Mouse (Mus musculus): Measurements from ENCODE around the gene Tcf12.
A peak's percentile ranks its signal among the peaks of the same experiment; 100 is the strongest.

Tcf12 gene

DNA sequence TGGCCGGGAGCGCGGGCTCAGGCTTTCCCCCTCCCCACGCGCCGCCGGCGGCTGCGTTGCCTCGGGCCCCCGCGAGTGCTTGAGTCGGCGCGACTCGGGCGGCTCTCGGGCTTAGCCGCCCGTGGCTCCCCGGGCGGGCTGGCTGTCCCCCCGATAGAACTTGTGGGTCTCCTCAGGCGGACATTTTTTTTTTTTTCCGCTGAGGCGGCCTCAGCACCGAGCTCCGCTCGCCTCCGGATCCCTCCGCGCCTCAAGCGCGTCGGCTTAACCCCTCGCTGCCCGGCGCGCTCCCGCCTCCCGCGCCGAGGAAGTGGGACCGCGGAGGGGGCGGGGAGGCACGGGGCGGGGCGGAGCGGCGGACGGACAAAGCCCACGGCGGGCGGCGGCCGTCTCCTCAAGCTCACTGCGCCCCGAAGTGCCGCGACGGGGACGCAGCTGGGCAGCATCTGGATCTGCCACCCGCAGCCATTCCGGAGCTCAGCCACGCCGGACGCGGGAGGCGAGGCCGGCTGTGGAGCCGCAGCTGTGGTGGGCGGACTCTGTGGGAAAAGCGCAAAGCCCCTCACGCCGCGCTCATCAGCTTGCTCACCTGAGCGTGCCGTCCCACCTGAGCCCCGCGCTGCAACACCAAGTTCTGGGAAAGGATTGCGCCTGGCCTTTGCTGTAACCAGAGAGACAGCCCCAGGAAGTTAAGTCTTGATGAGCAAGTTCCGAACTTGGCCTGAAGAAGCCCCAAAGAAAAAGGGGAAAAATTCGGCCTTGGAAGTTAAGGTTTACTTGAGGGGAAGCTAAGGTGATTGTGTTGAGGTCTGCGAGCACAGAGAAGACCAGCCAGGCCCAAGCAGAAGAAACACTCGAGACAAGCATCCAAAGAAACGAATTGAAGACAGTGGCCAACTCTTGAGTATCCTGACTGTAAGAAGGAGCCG lies at the start of gene Tcf12:
Tcf12 (minus strand) TSS at position 250 of the 929 bp plus-strand sequence.
- peak; percentile 69 to 74 for DNase-seq (ENCODE audit: low spot score in 2 of 2)

DNA sequence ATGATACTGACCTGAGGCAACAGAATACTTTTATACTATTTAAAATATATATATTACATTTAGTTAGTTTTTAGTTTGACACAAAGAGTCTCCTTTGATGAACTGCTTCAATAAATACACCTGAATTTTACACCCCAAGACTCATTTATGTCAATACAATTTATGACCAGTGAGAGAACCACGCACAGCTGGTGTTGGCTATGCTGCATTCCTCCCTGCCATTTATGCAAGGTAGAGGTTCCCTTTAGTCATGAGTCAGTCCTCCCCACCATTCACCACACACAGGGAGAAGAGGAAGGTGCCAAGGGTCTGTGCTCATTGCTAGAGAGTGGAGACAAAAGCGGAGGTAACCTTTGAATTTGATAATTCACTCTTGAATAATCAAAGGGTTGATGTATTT lies 46.7 kb upstream of the Tcf12 start:
- no peak for DNase-seq (ENCODE audit: low spot score in 2 of 2)

DNA sequence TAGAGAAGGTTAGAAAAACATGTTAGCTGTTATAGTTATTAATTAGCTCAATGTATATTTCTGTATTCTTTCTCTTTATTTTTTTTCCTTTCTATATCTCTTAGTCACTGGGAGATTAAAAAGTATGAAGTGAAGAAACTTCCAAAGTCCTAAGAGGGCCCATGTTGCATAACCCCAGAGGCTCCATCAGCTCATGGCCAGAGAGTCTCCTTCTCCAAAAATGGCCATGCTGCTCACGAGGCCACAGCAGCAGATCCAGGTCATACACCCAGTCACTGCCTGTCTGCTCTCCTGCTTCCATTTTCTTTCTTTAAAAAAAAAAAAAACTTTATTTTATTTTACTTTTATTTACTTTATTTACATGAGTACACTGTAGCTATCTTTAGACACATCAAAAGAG lies 45.4 kb upstream of the Tcf12 start:
- DNase-seq (ENCODE audit: low spot score in 2 of 2): no peak

DNA sequence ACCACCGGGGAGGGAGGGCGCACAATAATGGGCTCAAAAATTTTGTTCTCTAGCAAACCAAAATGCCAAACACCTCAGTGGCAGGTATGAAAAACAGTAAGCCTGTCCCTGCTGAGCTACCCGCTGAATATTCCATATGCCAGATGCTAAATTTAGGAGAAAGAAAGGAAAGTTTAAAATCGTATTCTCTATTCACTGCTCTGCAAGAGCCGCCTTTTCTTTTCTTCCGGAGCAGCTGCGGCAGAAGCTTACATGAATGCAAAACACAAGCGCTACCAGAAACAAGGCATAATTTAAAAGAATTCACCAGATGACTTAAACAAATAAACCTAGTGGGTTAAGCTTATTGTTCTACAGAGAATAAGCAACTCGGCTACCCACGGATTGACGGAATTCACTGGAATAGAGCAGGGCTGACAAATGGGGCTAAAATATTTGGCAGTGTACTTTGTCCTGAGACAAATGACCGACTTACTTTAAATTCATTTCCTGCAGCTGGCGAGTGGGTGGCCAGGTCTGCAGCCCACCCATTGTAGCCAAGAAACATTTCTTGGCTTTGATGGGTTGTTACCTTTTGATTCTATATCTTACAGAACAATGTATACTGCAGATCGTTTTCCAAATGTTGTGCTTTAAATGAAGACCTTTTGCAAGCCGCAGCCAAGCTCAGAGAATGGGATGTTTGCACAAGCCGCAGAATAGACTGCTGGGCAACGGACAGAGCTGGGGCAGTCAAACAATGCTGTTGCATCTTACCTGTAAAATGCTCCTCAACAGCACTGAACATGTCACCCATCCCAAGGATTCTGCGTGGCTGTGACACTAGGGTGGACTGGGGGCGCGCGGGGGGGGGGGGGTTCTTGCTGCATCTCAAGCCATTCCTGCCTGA lies 43.8 kb upstream of the Tcf12 start:
- peak; percentile 3 to 4 for DNase-seq (ENCODE audit: low spot score in 2 of 2)

DNA sequence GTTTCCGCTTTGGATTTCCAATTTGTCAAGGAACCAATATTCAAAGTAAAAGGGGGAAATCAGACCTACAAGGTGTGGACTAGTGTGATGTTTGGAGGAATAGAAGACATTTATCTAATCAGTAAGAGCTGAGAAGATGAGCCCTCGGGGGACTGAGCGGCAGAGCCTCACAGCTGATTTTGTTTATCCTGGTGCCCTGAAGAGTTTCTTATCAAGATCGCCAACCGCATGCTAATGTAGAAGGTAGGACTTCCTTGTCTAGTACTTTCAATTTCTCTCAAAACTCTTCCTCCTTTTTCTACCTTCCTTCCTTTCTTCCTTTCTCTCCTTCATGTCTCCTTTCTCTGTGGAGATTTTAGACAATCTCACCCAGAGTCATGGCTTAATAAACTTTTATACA lies 32.5 kb upstream of the Tcf12 start:
- DNase-seq (ENCODE audit: low spot score in 2 of 2): no peak

DNA sequence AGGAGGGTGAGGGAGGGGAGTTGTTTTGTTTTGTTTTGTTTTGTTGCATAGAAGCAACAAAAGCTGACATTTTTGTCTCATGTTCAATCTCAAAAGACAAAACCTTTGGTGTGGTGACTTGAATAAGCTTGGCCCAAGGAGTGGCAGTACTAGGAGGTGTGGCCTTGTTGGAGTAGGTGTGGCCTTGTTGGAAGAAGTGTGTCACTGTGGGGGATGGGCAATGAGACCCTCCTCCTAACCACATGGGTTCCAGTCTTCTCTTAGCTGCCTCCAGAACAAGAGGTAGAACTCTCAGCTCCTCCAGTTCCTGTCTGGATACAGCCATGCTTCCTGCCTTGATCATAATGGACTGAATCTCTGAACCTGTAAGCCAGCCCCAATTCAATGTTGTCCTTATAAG lies 26.2 kb upstream of the Tcf12 start:
- DNase-seq (ENCODE audit: low spot score in 2 of 2): no peak

DNA sequence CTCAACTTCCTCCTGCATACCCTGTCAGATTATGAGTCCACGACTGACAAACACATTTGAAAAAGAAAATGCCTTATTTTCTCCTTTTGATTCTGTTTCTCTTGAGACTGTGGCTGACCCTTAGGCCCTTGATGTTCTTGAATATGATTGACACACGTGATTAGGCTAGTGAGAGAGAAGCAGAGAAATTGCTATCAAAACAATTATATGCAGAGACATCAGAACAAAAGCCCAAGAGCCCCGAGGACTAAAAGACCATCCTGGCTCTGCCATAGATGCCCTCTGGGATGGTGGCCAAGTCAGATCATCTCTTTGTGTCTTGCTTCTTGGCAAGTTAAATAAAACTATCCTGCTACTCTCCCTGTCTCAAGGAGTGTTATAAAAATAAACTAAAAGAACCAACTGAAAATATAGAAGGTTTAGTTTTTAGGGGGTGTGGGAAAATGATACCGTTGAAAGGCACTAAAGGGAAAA lies 22.1 kb upstream of the Tcf12 start:
- no peak for DNase-seq (ENCODE audit: low spot score in 2 of 2)

DNA sequence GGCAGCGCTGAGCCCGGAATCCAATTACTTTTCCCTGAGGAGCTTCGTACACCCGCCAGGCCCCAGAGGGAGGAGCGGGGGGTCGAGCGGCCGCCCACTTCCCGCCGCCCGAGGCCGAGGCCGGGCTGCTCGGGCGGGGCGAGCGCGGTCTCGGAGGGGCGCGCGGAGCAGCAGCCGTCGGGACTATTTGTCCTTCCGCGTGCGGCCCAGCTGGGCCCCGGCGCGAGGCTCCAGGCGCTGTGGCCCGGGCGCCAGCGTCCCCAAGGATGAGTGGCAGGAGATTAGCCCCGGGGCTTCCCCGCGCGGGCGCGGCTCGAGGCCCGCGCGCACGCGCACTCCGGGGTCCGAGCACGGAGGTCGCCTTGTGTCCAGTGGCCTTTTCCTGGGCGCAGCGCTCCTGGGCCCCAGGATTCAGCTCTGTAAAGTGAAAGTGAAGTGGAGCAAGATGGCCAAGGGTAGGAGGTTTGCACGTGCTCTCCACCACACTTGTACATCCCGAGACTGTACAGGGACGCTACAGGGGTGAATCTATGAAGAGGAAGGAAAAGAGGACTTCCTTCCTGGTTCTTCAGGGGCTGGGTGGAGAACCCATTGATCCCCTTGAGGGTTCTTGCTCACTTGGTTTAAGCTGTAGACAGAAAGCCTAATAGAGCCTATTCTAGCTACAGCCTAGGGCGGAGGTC lies 21.6 kb upstream of the Tcf12 start:
- peak; percentile 60 to 71 for DNase-seq (ENCODE audit: low spot score in 2 of 2)

DNA sequence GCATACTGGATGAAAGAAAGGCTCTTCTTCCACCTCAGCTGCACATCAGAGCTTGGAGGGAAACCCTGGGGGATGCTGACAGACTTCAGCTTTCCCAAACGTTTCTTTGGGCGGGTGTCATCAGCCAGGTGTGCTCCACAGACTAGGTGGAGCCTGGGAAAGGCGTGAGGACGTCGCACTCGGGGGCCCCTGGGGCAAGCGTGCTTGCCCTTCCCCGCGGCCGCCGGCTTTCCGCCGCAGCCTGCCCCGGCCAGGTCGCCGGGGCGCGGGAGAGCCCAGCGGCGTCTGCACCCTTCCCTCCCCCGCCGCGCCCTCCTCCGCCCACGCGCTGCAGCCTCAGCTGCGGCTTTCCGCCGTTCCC lies 21.0 kb upstream of the Tcf12 start:
- no peak for DNase-seq (ENCODE audit: low spot score in 2 of 2)

DNA sequence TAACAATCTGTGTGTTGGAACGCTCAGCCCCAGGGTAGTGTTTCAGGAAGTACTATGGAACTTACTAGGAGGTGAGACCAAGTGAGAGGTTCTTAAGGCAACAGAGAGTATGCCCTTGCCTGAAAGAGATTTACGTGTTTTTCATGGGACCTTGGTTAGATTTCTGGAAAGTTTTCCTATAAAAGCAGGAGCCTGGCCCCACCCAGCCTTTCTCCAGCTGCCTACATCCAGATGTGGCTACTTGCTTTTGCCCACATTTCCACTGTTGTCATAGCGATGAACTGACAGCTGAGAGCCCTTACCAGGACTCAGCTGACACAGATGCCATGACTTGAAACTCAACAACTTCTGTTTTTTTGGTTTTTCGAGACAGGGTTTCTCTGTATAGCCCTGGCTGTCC lies 18.2 kb upstream of the Tcf12 start:
- no peak for DNase-seq (ENCODE audit: low spot score in 2 of 2)

DNA sequence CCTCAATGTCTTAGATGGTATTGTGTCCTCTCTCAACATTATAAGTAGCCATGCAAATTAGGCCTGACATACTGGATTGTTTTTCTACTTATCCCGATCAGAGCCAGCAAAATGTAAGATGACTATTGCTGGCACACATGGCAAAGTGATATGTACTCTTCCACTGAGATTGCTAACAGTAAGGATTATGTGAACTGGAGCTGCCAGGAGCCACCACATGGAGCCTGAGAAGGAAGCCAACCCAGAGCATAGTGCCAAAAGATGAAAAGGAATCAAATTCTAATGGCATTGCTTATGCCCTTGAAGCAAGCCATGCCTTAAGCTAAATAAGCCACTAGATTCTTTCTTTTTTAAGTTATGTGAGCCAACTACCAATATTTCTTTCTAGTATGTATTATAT lies 13.8 kb upstream of the Tcf12 start:
- no peak for DNase-seq (ENCODE audit: low spot score in 2 of 2)

DNA sequence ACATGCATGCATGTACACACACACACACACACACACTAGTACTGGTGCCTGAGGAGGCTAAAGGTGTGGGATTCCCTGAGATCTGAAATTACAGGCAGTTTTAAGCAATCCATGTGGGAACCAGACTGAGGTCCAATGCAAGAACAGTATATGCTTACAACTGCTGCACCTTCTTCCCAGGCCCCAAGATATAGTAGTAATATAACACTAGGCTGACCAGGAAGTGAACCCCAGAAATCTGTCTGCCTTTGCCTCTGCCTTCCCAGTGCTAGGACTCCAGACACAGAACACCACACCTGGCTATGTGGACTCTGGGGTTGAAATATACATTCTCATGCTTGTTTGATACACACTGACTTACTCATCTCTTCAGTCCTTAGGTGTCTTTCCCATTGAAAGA lies 6.8 kb upstream of the Tcf12 start:
- DNase-seq (ENCODE audit: low spot score in 2 of 2): no peak

DNA sequence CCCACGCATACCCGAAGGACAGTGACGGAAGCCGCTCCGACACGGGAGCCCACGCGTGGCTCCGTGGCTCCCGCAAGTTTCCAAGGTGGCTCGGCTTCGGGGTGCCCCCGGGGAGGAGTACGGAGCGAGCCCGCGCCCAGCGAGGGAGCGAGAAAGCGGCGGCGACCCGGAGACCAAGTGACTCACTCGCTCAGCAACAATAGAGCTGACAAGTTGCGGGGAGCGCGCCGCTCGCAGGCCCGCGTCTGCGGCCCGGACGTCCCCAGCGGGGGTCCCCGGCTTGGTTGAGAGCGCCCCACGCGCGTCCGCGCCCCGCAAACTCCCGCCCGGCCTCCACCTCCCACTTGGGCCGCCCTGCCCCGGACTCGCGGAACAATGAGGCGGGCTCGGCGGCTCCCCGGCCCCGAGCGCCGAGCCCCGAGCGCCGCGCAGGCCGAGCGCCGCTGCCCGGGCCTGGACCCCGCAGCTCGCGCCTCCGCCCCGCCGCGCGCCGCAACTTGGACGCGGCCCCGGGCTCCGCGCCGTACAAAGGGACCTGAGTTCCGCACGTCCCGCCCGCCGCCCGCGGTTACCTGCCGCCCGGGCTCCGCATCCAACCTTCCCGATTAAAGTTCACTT lies 558 bp downstream of the Tcf12 start:
- peak; percentile 38 to 48 for DNase-seq (ENCODE audit: low spot score in 2 of 2)

DNA sequence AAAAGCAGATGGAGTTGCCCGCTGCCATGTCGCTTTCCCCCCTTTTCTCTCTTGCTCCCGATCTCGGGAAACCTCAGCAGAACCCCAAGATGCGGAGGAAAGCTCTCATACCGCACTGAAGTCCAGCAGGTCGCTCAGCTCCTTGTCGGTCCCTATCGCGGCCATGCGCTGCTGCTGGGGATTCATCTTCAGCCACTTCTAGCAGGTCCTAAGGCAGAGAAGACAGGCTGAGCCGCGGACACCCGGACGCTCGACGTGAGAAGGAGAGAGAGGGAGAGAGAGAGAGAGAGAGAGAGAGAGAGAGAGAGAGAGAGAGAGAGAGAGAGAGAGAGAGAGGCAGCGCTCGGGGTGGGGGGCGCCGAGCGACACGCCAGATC lies 1.1 kb downstream of the Tcf12 start:
- DNase-seq (ENCODE audit: low spot score in 2 of 2): peak; percentile 14 to 18

DNA sequence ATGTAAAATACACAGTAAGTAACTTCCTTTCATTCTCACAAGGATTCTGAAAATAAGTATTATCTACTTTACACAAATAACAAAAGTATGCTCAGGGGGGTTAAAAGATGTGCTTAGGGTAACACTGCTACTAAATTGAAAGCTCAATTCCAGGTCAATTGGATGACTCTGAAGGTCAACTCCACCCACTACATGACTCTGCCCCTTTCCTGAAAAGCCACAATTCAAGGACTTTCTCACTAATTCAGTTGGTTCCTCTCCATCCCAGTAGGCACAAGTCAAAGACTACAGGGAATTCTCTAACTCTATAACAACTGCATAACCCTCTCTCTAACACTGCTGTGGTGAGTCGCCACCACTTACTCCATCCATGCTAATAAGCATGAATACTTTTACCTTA lies 8.2 kb downstream of the Tcf12 start:
- DNase-seq (ENCODE audit: low spot score in 2 of 2): no peak

DNA sequence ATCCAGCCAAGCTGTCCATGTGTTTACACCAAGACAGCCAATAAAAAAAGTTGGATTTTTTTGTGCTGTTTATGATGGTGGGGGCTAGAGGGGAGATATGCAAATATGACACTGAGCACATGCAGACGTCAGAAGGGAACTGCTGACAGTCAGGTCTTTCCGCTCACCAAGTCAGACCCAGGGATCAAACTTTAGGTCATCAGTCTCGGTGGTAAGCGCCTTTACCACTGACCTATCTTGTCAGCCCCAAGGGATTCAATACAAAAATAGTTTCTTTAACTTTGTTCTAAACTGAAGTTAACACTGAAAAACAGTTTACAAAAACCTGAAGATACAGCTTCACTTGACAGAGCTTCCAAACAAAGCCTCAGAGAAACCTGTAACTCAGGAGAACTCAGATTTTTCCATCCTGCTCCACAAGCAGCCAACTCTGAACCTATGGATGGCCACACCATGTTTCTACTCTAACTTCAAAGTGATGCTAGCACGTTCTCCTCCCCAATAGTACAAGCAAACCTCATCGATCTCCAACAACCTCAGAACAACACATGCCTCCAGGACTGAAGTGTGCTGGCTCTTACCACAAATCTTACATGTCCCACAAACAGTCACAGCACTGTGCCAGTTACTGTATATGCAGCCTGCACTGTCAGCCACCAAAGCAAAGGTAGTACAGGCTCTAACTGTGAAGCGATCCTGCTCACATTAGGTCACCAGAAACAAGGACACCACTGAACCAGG lies 11.6 kb downstream of the Tcf12 start:
- DNase-seq (ENCODE audit: low spot score in 2 of 2): no peak

DNA sequence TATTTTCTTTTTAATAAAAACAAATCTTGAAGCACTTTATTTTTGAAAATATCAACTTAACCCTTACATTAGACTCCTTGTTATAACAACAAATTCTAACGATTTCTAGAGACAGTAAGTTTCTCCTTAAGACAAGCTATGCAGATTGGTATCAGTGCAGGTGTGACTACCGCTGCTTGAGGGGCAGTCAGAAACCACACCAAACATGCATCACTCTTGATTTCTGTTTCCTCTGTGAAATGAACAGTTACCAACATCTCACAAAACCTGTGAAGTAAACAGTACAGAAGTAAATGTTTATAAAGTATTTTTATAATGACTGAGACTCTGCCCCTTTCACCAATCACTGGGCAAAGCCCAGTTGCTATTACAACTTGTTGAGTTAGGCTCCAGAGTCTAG lies 13.6 kb downstream of the Tcf12 start:
- DNase-seq (ENCODE audit: low spot score in 2 of 2): no peak

DNA sequence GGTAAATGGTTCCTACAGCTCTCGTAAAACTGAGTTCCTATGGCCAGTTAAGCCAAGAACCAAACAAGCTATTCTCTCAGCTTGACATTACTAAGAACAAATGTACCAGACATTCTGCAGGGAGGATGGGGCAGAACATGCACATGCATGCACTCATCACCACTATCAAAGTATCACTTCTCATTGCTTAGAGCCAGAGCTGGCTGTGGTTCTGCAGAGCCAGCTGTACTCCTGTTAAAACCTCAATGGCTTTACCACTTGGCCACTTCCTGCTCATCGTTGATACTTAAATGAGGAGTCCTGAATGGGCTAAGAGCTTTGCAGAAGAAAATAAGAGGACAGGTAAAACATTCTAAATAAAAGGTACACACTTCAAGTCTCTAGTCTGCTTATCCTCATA lies 14.6 kb downstream of the Tcf12 start:
- DNase-seq (ENCODE audit: low spot score in 2 of 2): no peak

DNA sequence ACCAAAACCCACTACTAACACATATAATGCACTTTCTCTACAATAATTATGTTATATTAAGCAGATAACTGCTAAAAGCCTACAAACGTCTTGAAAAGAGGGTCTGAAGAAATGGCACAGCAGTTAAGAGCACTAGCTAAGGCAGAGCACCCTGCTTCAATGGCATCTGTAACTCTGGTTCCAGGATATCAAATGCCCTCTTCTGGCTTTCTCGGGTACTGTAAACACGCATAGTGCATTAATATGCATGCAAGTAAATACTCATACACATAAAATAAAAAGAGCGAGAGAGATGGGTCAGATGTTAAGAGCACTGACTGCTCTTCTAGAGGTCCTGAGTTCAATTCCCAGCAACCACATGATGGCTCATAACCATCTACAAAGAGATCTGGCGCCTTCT lies 17.0 kb downstream of the Tcf12 start:
- no peak for DNase-seq (ENCODE audit: low spot score in 2 of 2)

DNA sequence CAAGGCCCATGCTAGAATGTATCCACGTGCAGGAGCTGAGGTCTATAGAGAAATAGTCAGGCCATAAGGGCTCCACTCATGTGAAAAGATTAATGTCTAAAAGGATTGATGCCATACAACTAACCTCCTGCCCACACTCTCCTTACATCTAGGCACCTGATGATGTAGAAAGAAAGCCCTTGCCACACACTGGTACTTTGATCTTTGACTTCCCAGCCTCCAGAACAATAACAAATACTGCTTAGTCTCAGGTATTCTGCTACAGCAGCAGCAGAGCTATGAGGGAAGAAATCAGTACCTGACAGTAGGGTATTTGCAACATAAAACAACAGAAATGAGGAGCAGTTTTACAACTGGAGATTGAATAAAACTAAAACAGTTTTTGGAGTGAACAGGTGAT lies 19.5 kb downstream of the Tcf12 start:
- no peak for DNase-seq (ENCODE audit: low spot score in 2 of 2)
